Mouse (Mus musculus) kidney, adult 11 months (tissue): Measurements from ENCODE around the gene Hectd4.
A peak's percentile ranks its signal among the peaks of the same experiment; 100 is the strongest.
"Not testable (repeated sequence)": the region's sequence is repeated elsewhere in the genome, so short reads cannot be mapped to it uniquely, and the experiment has no call there.

Experiments used
- DNase-seq: peaks from one replicate; pipeline ENCODE4 v3.0.0; 2022

Gene Hectd4

GRCm38 (mm10) chr5:121206984-121207383, 13.0 kb upstream of the Hectd4 start:
- DNase-seq, result no peak

DNA sequence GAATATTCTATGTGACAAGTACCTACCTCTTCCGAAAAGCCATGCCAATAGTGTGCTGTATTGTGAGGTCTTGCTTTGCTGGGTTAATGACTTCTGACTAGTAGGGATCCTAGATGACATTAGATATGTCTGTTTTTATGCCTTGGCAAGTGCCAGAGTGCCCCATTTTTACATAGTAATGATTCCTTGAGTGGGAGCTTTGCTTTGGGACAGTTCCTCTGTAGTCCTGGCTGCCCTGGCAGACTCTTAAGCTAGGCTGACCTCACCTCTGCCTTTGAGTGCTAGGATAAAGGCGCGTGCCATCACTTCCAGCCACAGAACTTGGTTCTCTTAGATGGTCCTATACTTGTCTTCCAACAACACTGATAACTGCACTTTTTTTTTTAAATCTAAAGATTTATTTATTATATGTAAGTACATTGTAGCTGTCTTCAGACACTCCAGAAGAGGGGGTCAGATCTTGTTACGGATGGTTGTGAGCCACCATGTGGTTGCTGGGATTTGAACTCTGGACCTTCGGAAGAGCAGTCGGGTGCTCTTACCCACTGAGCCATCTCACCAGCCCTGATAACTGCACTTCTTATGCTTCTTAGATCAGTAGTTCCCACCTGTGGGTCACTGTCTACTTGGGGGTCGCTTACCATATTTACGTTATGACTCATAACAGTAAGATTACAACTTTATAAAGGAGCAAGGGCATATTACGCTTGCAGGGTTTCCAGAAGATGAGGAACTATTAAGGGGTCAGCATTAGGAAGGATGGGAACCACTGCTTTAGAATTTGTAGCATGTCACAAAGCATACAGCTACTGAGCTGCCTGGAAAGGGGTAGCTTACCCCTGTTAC, 10.0 kb upstream of the Hectd4 start:
- DNase-seq, result no peak

DNA sequence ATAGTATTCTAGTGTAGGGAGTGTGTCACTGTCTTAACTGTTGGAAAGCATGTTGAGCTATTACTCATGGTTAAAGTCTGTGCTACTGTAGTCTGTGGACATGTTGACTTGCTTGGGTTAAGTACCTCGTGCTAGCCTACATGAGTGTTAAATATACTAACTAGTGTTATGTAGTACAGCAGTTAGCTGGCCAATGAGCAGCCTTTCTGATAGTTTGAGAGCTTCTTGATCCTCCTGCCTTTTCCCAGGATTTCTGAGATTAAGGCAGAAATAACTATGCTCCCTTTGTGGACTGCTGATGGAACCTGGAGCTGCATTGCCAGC, 9.5 kb upstream of the Hectd4 start:
- no peak for DNase-seq

DNA sequence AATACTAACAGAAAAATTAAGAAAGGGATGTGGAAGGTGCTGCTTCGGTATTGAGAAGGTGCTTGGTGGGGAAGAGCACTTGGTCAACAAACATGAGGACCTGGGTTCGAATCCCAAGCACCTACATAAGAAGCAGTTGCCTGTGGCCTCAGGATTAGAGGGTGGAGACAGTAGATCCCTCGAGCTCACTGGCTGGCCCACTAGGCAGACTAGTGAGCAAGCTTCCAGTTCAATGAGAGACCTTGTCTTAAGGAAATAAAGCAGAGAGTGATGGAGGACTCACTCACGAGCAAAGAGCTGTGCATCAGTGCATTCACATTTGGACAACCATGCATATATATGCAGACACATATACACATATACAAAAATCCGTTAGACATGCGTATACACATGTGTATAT, 7.9 kb upstream of the Hectd4 start:
- no peak for DNase-seq

- no peak for DNase-seq
Measured at GRCm38 (mm10) chr5:121214707-121215106, 5.3 kb upstream of the Hectd4 start.

DNA sequence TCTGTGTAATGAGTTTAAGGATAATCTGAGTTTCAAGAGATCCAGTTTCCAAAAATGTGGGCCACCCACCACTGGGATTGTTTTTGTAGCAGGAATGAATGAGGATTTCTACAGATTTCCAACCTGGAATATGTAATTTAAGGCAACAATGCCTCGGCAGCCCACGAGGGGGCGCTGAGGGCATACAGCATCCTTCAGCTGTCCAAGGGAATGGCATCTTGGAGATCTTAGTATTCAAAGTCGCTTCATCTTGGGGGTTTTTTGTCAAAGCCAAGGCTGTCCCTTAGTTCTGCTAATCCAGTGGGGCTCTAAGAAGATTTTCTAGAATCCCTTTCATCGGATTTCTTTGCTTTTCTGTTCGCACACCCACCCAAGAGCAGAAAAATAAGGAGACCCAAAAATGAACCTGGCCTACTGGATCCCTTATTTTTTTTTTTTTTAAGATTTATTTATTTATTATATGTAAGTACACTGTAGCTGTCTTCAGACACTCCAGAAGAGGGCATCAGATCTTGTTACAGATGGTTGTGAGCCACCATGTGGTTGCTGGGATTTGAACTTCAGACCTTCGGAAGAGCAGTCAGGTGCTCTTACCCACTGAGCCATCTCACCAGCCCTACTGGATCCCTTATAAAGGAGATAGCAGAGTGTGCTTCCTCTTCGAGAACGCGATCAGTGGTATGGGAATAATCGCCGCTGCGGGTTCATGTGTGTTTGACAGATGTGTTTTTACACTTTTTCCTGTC, 4.5 kb upstream of the Hectd4 start:
- DNase-seq, result peak; percentile 39

- DNase-seq, result no peak
Measured at GRCm38 (mm10) chr5:121216126-121216446, 3.9 kb upstream of the Hectd4 start.

DNA sequence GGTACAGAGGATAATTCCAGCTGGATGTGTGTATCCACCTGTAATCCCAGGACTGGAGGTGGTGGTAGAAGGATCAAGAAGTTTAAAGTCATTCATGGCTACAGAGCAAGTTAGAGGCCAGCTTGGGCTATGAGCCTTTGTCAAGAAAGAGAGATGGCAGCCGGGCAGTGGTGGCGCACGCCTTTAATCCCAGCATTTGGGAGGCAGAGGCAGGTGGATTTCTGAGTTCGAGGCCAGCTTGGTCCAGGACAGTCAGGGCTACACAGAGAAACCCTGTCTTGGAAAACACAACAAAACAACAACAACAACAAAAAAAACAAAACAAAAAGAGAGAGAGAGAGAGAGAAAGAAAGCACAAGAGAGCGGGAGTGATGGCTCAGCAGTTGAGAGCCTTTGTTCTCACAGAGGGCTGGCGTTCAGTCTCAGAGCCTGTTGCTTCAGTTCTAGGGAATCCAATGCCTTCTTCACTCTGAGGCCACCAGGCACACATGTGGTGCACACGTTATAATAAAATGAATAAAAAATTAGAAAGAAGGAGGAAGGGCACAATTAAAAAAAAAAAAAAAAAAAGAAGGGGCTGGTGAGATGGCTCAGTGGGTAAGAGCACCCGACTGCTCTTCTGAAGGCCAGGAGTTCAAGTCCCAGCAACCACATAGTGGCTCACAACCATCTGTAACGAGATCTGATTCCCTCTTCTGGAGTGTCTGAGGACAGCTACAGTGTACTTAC, 3.3 kb upstream of the Hectd4 start:
- DNase-seq, result not testable (repeated sequence)

GRCm38 (mm10) chr5:121217313-121217634, 2.7 kb upstream of the Hectd4 start:
- no peak for DNase-seq

DNA sequence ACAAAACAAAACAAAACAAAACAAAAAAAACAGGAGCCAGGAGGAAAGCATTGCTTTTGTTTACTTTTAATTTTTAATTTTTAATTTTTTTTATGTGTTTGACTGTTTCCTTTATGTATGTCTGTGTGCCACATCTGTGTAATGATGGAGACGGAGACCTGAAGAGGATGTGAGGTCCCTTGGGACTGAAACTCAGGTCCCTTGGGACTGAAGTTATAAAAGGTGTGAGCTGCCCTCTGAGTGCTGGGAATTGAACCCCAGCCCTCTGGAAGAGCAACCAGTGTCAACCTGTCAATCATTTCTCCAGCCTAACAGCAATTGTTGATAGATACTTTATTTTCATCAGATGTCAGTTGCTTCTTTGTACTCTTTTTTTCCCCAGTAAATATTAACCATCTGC, 829 bp upstream of the Hectd4 start:
- no peak for DNase-seq

DNA sequence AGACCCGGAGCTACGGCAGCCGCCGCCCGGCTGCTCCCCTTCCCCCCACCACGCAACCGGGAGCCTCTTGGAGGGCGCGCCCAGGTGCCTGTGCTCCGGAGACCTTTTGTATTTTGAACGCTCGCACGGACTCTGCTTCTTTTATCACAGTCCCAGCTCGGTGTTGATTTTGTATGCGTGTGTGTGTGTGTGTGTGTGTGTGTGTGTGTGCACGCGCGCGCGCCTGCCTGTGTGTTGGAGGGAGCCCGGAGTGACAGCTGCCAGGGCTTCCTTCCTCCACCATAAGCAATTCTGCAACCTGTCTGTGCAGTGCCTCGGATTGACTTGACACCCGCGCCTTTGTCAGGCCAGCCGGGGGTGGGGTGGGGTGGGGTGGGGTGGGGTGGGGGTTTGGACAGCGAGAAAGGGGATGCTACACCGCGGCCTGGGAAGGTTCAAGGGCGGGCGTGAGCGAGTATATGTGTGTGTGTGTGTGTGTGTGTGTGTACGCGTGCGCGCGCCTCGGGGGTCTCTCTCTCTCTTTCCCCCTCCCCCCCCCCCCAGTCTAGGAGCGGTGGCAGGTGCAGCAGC, 798 bp downstream of the Hectd4 start:
- no peak for DNase-seq

- no peak for DNase-seq
Measured at GRCm38 (mm10) chr5:121221328-121221850, 1.4 kb downstream of the Hectd4 start.

DNA sequence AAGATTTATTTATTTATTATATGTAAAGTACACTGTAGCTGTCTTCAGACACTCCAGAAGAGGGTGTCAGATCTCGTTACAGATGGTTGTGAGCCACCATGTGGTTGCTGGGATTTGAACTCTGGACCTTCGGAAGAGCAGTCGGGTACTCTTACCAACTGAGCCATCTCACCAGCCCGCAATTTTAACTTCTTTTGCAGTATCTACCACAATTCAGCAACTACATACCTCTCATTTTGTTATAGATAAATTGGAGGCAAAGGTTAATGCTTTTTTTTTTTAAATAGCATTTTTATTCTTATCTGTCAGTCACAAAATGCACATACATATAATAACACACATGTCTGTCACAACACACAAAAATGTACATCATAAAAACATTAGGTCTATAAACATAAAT, 4.0 kb downstream of the Hectd4 start:
- DNase-seq, result not testable (repeated sequence)

DNA sequence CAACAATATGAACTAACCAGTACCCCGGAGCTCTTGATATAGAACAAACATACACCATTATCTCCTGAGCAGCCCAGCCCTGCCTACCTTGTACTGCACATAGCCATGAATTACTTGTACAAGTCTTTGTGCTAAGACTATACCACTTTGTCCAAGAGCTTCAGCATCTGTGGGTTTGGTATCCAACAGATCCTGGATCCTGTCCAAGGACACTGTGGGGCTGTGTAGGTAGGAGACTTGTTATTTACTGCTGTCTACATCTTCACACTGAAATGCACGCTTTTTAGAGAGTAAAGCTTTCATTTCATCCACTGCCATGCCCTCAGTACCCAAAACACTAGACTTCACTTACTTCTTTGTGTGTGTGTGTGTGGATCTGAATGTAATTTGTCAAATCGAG, 4.8 kb downstream of the Hectd4 start:
- no peak for DNase-seq

DNA sequence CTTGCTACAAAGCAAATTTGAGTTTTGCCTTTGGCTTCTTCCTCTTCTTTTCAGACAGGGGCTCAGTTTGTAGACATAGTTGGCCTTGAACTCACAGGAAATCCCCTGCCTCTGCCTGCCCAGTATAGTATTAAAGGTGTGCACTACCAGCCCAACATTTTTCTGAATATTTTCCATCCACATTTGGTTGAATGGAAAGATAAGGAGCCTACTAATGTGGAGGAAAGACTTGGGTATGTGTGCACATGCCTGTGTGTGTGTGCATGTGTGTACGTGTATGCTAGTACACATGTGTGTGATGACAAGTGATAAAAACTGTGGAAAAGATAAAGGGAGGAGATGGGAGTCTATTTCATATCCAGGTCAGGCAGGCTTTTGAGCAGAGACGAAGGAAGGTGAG, 5.8 kb downstream of the Hectd4 start:
- DNase-seq, result no peak

GRCm38 (mm10) chr5:121226406-121226805, 6.4 kb downstream of the Hectd4 start:
- DNase-seq, result no peak

DNA sequence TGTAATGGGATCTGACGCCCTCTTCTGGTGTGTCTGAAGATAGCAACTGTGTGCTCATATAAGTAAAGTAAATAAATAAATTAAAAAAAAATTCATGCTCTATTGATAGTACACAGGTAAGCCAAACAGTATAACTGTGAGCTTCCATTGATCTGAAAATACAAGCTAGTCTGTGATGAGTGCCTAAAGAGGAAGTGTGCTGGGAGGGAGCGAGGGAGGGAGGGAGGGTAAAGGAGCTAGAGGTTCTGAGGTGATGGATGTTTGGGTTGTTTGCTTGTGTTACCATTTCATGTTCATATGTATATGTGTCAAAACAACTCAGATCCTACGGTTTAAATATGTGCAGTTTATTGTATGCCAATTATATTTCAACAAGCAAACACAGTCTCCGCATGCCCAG, 6.8 kb downstream of the Hectd4 start:
- DNase-seq, result no peak

- not testable (repeated sequence) for DNase-seq
Measured at GRCm38 (mm10) chr5:121227330-121227729, 7.3 kb downstream of the Hectd4 start.

- no peak for DNase-seq
Measured at GRCm38 (mm10) chr5:121229182-121229581, 9.2 kb downstream of the Hectd4 start.

DNA sequence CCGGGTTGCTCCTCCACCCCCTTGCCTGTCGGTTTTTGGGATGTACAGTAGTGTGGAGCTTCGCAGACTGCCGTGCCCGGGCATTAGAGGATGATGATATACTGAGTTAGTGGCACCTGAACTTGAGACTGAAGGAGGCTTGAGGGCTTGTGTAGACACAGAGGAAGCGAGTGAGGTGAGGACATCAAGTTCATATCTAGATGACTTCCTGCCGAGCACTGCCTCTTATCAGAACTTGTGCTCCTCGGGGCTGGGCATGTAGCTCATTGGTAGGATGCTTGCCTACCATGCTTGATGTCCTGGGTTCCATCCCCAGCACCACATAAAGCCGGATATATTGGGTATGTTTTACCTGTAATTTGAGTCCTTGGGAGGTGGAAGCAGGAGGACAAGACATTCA, 10.8 kb downstream of the Hectd4 start:
- no peak for DNase-seq

- no peak for DNase-seq
Measured at GRCm38 (mm10) chr5:121232789-121233188, 12.8 kb downstream of the Hectd4 start.

GRCm38 (mm10) chr5:121233726-121234125, 13.7 kb downstream of the Hectd4 start:
- DNase-seq, result no peak

DNA sequence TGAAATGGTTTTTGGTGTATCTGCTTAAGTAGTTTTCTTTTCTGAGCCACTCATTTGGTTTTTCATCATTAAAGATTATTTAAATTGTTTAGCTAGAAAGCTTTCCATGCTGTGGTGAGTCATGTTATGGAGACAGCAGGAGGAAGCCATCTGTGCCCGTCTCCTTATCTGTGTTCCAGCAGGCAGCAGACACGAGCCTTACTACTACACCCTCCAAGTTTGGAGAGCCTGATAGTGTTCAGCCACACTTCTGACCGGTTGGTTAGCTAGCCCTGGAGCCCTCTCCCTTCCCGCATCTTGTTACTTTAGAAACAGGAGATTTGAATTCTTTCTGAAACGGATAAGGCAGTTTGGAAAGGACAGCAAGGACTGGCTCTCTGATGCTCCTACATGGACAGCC, 16.2 kb downstream of the Hectd4 start:
- DNase-seq, result no peak

DNA sequence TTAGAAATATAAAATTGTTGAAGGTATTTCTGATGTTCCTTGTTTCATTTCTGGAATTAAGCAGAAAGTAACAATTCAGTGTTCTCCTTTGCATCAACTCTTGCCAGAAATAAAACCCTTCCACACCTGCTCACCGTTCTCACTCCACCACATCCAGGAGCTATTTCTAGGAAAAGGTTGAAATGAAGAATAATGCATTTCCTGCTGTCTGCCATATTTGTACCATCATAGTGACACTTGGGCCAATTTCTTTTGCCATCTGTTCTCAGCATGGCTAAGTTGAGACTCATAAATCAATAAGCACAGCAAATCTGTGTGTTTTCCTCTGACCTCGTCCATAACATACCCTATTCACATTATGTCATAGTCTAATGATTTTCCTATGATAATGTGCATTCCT, 18.2 kb downstream of the Hectd4 start:
- no peak for DNase-seq
